Mouse (Mus musculus) forebrain, embryonic 12.5 days (tissue): ENCODE results near the gene Lgals2. TPM values are rescaled to one million over a fixed set of nuclear protein-coding genes. Genes with fewer than 3 reads are reported as not detected.
"Not testable (repeated sequence)": the region's sequence is repeated elsewhere in the genome, so short reads cannot be mapped to it uniquely, and the experiment has no call there.

Experiments
- ATAC-seq: fragments of 200-750 bp; cut with Nextera tagmentation; 2 replicates; pipeline ENCODE4 v1.8.0; 2017; ENCODE audit warnings: moderate TSS enrichment; ENCODE audit not compliant: low FRiP score
- H3K27ac ChIP-seq: fragments of 300-500 bp; sonication (generic); 2 replicates; pipeline ENCODE4 v1.5.1; 2016; ENCODE audit warnings: mild to moderate bottlenecking
- H3K27me3 ChIP-seq: fragments of 300-500 bp; sonication (generic); 2 replicates; pipeline ENCODE4 v1.6.1; 2016; ENCODE audit warnings: mild to moderate bottlenecking
- H3K36me3 ChIP-seq: fragments of 300-500 bp; sonication (generic); replicated peaks from 2 replicates; pipeline ENCODE4 v1.6.1; 2016; ENCODE audit warnings: mild to moderate bottlenecking
- H3K4me1 ChIP-seq: fragments of 300-500 bp; sonication (generic); 2 replicates; pipeline ENCODE4 v1.6.1; 2016
- H3K4me2 ChIP-seq: fragments of 300-500 bp; sonication (generic); 2 replicates; pipeline ENCODE4 v1.6.1; 2016; ENCODE audit warnings: mild to moderate bottlenecking, moderate library complexity
- H3K4me3 ChIP-seq: fragments of 300-500 bp; sonication (generic); replicated peaks from 2 replicates; pipeline ENCODE4 v1.5.1; 2016; ENCODE audit warnings: mild to moderate bottlenecking
- H3K9ac ChIP-seq: fragments of 300-500 bp; sonication (generic); 2 replicates; pipeline ENCODE4 v1.6.1; 2016; ENCODE audit warnings: mild to moderate bottlenecking
- H3K9me3 ChIP-seq: fragments of 300-500 bp; sonication (generic); 2 replicates; pipeline ENCODE4 v1.6.1; 2016
- WGBS: fragments of 180-500 bp; shearing (Covaris S2); methylation state at CpG from one replicate; pipeline ENCODE4 v1.1.7; 2016; 5-methylcytosine and 5-hydroxymethylcytosine counted together
- polyA plus RNA-seq: library from polyadenylated mRNA; unstranded; fragments of >200 nt; fragmentation: Nextera tagmentation; extraction: Ambion mirVana; gene quantifications from 2 replicates; pipeline ENCODE4 v1.2.1, GENCODE M21; 2016

The Lgals2 gene
- polyA plus RNA-seq, 1 experiment from 2014 or later: not detected

DNA sequence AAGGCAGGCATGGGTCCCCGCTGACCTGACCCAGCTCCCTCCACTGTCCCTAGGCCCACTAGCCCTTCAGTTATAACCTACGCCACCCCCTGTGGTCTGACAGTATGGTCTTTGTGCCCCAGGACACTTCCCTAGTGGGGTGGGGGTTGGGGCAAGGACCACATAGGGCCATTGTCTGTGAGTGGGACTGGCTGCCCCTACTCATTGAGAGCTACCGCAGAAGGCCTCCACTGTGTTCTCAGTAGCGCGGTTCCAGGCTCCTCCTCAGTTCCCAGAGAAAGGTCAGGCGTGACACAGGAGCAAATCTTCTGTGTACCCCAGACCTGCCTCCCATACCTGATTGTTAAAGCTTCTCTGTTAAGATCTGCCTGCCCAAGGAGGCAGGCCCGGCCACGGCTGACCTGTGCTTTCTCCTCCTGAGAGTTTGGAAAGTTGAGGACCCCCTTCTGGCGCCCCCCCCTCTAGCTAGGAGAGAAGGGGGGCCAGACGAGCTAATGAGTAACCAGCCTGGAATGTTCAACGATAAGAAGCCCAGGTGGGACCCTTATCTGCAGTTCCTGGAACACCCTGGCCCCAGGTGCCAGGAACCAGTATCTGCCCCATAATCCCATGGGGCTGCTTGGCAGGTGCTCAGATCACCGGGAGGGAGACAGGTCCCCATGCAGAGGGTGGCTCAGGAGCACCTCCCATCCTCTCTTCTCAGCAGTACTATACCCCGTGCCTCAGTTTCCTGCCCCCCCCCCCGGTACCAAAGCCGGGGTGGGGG lies 5.1 kb downstream of the Lgals2 start:
- H3K4me2 ChIP-seq: no peak overlapping the region
- ATAC-seq: no peak
- no peaks in the 10 kb centered on the region for H3K9me3 ChIP-seq
- H3K4me3 ChIP-seq: no peak overlapping the region
- no peak overlapping the region for H3K9ac ChIP-seq
- peaks cover 36% of the 10 kb centered on the region for H3K27me3 ChIP-seq
- no peaks in the 10 kb centered on the region for H3K36me3 ChIP-seq
- H3K4me1 ChIP-seq: peaks cover 6% of the 10 kb centered on the region; the same call in 1 of the 2 replicates
- 69% methylated on average over 15 of the region's 15 CpGs for whole genome bisulfite sequencing
- H3K27ac ChIP-seq: no peak overlapping the region

DNA sequence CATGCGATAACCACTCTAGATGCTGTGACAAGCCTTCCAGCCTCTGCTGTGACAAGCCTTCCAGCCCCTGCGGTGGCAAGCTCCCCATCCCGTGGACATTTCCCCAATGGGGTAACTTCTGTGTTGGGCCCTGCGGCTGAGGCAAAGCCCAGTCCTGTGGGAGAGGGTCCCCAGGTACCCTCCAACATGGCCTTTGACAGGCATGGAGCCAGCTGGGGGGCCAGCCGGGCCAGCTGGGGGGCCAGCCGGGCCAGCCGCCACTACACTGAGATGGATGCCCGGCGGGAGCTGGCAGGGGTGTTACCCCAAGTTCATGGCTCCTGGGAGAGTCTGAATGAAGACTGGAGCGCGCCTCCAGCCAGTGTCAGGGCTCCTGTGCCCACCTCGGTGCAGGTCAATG lies 5.8 kb downstream of the Lgals2 start:
- Histone ChIP-seq H3K27ac (no peak overlapping the region), H3K4me1 (peaks cover 8% of the 10 kb centered on the region; the same call in 1 of the 2 replicates), H3K4me2 (no peak overlapping the region), H3K27me3 (peaks cover 42% of the 10 kb centered on the region), H3K9ac (no peak overlapping the region), H3K36me3 (no peaks in the 10 kb centered on the region), H3K4me3 (no peak overlapping the region), H3K9me3 (no peaks in the 10 kb centered on the region)
- WGBS: 87% methylated on average over 12 of the region's 12 CpGs
- ATAC-seq: no peak

DNA sequence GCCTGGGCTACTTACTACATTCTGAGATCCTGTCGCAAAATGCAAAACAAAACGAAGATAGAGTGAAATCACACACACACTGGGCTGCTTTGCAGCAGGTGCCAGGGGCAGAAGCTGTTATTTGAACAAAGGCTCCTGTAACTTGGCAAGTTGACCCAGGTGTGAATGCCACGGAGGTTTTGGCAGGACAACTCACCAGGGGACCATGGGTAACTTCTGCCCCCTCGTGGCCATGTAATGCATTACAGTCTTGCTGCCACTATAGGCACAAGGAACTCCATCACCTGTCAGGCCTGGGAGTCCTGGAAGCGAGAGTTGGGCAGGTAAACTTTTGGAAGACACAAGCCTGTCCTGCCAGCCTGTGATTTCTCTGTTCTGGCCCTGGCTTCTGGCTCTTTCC lies 6.9 kb downstream of the Lgals2 start:
- H3K36me3 ChIP-seq: no peaks in the 10 kb centered on the region
- peaks cover 52% of the 10 kb centered on the region for H3K27me3 ChIP-seq
- no peak overlapping the region for H3K9ac ChIP-seq
- H3K27ac ChIP-seq: no peak overlapping the region
- H3K4me3 ChIP-seq: no peak overlapping the region
- H3K9me3 ChIP-seq: no peaks in the 10 kb centered on the region
- H3K4me1 ChIP-seq: peaks cover 10% of the 10 kb centered on the region; the same call in 1 of the 2 replicates
- no peak overlapping the region for H3K4me2 ChIP-seq
- WGBS: 30% methylated on average over 5 of the region's 5 CpGs
- no peak for ATAC-seq

DNA sequence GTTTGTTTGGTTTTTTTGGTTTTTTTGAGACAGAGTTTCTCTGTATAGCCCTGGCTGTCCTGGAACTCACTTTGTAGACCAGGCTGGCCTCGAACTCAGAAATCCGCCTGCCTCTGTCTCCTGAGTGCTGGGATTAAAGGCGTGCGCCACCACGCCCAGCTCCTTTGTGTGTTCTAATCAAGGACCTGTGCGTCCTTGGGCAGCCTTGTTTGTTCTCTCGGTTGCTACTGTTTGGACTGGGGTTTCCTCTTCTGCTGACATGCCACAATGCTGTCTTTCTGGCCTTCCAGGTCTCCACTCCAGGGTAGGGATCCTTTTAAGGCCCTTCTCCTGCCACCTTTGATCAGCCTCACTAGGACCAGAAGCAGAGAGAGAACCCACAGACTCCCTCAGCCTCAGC lies 8.5 kb downstream of the Lgals2 start:
- WGBS: 80% methylated on average over 7 of the region's 7 CpGs
- not testable (repeated sequence) for H3K27ac ChIP-seq, H3K9me3 ChIP-seq, H3K9ac ChIP-seq, ATAC-seq, H3K36me3 ChIP-seq, H3K4me2 ChIP-seq, H3K4me3 ChIP-seq
- Histone ChIP-seq H3K27me3 (peaks cover 65% of the 10 kb centered on the region), H3K4me1 (peaks cover 25% of the 10 kb centered on the region)

DNA sequence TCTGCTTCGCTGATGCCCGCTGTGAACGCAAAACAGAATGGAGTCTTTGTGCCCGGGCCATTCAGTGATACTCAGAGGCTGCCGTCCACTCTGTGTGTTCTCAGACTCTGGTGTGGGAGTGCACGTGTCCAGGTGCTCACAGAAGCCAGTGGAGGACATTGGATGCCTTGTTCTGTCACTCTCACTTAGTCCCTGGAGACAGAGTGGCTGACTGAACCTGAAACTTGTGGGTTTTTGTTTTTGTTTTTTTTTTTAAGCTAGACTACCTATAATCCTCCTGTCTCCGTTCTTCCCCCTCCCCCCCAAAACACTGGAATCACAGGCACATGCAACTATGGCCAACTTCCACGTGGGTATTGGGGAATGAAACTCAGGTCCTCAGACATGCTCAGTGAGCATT lies 9.0 kb downstream of the Lgals2 start:
- no peak overlapping the region for H3K9ac ChIP-seq
- H3K36me3 ChIP-seq: no peaks in the 10 kb centered on the region
- H3K4me2 ChIP-seq: no peak overlapping the region
- 71% methylated on average over 8 of the region's 8 CpGs for WGBS
- H3K27me3 ChIP-seq: peaks cover 69% of the 10 kb centered on the region
- ATAC-seq: no peak
- H3K4me1 ChIP-seq: peaks cover 22% of the 10 kb centered on the region
- no peak overlapping the region for H3K4me3 ChIP-seq
- H3K27ac ChIP-seq: no peak overlapping the region
- H3K9me3 ChIP-seq: no peaks in the 10 kb centered on the region

DNA sequence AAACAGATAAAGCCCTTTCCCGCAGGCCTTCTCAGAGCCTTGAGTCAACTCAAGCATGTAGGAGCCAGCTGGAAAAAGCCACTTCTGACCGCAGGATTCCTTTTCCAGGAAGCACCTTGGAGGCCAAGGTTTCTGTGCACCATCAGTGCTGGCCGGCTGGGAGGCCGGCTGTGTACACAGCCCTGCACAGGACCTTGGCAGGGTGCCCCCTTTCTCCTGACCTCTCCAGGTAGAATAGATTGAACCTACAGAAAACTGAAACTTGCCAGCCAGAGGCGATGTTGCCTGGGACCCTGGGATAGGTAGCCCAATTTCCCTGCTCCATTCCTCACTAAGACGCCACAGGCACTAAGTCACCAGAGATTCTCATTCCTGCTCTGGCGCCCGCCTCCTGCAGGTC lies 9.5 kb downstream of the Lgals2 start:
- Histone ChIP-seq H3K27ac (no peak overlapping the region), H3K36me3 (no peaks in the 10 kb centered on the region), H3K27me3 (peaks cover 69% of the 10 kb centered on the region), H3K4me1 (peaks cover 20% of the 10 kb centered on the region), H3K9me3 (no peaks in the 10 kb centered on the region), H3K4me3 (no peak overlapping the region), H3K4me2 (no peak overlapping the region), H3K9ac (no peak overlapping the region)
- no peak for ATAC-seq
- 92% methylated on average over 8 of the region's 8 CpGs for WGBS

DNA sequence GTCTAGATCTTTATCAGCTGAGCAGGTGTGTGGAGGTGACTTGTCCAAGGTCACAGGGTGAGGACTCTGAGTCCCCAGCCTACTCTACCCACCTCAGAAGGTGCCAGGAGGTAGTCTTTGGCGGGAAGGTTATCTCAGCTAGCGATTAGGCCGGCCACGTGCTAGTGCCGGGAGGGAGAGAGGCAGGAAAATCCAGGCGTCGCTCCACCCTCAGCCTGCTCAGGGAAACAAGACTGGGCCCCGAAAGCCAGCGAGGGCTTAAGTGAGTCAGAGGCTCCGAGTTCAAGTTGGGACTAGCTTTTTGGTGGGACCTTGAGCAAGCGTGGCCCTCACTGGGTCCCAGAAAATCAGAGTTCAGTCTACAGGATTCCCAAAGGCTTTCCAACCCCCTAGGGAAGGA lies 10.0 kb downstream of the Lgals2 start:
- no peak for ATAC-seq
- H3K27ac ChIP-seq: no peak overlapping the region
- no peak overlapping the region for H3K9ac ChIP-seq
- peaks cover 73% of the 10 kb centered on the region for H3K27me3 ChIP-seq
- no peaks in the 10 kb centered on the region for H3K36me3 ChIP-seq
- H3K9me3 ChIP-seq: no peaks in the 10 kb centered on the region
- H3K4me2 ChIP-seq: no peak overlapping the region
- no peak overlapping the region for H3K4me3 ChIP-seq
- WGBS: 75% methylated on average over 11 of the region's 11 CpGs
- peaks cover 21% of the 10 kb centered on the region for H3K4me1 ChIP-seq

DNA sequence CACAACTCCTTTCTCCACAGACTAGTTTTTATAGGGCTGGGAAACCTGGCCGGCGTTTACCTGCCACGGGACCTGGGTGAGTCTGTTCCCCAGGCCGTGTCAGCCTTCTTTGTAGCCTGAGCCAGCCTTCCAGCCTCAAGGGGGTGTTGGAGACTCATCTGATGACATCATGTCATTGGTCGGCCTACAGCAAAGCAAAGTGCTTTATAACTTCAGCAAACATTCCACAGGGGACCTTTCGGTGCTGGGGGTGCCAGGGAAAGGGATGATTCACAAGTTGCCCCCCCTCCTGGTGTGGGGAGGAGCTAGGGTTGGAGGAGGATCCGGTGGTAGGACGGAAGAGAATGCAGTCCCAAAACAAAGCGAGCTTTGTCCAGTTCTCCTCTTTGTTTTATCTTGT lies 10.5 kb downstream of the Lgals2 start:
- no peak overlapping the region for H3K9ac ChIP-seq
- no peaks in the 10 kb centered on the region for H3K9me3 ChIP-seq
- peaks cover 27% of the 10 kb centered on the region for H3K4me1 ChIP-seq
- no peak for ATAC-seq
- no peak overlapping the region; the same call in 1 of the 2 replicates for H3K4me2 ChIP-seq
- peaks cover 75% of the 10 kb centered on the region for H3K27me3 ChIP-seq
- WGBS: 49% methylated on average over 9 of the region's 9 CpGs
- H3K4me3 ChIP-seq: no peak overlapping the region
- H3K36me3 ChIP-seq: no peaks in the 10 kb centered on the region
- 0 out of 2 replicates have a peak overlapping the region, but pooled peaks have one; percentile 59 for H3K27ac ChIP-seq

DNA sequence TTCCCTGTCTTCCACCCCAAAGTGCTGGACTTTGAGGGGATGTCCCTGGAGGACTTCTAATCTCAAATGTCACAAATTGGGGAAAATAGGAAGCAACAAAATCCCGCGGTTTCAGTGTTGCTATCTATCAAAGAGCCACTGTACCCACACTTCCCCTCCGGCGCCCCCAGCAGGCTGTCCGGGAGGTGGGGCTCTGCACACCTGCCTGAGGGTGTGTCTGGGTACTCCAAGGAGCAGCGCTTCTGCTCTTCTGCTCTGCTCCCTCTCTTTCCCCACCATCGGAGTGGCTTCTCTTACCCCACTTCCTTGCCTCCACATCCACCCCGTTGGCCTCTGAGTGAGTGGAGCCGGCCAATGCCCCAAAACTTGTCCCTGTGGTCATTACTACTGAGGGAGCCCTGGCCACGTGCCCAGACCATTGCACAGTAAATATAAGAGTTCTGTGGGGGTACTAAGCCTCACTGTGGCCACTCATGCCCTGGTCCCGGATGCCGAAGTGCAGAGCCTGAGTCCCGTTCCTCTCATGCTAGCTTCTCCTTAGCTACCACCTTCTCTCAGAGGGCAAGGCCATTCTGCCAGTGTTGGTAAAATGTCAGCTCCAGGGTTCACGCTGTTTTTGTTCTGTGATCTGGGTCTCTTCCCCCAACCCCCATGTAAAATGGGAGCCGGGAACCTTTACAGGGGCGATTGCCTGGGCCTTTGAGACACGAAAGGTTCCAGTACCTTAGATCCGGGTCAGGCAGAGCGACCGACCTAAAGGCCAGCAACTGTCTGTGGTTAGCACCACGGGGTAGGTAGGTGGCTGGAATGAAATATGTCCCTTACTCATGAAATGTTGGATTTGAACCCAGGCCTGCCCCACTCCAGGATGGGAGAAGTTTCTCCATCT lies 11.5 kb downstream of the Lgals2 start:
- Histone ChIP-seq H3K9ac (no peak overlapping the region), H3K4me3 (peak overlapping the region; percentile 51), H3K9me3 (no peaks in the 10 kb centered on the region), H3K27me3 (peaks cover 77% of the 10 kb centered on the region), H3K36me3 (no peaks in the 10 kb centered on the region), H3K4me2 (peak overlapping the region; percentile 90; the same call in 1 of the 2 replicates), H3K4me1 (peaks cover 36% of the 10 kb centered on the region), H3K27ac (no peak overlapping the region)
- WGBS: 41% methylated on average over 21 of the region's 21 CpGs
- ATAC-seq: no peak

DNA sequence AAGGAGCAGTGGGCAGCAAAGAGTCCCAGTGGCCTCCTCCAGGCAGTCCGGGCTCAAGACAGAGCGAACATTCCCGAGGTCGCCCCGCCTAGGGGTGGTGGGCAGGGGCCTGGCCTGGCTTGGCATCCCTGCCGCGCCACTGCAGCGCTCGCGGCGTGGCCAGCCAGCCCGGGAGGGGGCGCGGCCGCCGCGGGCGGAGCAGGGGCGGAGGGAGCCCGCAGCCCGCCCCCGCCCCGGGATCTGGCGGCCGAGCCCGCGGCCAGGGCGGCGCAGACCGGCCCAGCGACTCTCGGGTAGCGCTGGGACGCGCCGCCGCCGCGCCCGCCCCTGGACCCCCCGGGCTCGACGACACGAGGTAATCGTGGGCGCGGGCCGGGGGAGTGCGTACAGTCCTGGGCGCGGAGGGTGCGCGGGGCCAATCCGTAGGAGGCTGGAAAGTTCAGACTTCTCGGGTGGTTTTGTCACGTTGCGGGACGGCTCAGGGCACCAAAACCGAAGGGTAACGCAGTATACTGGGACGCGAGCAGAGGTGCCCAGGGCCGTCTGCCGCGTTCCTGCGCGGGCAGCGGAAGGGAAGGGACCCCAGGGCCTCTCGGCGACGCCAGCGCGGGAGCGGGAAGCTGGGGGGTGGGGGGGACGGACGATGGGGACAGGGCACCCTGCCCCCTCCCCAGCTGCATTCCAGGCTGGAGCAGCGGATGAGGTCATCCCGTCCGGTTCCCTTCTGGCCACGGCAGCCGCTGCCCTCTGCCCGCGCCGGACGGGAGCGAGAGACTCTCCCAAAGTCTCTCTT lies 12.8 kb downstream of the Lgals2 start, which contains the start of gene Cdc42ep1:
Gene Cdc42ep1, plus strand, starts transcription at position 254 of the 793 bp plus-strand sequence.
- peak within 1 kb of the TSS; percentile 90 for H3K4me2 ChIP-seq
- 0 out of 2 replicates have a peak within 1 kb of the TSS, but pooled peaks have one; percentile 43 for H3K27ac ChIP-seq
- no peaks in the 10 kb centered on the region for H3K36me3 ChIP-seq
- peaks cover 77% of the 10 kb centered on the region for H3K27me3 ChIP-seq
- ATAC-seq: peak; percentile 76
- no peaks in the 10 kb centered on the region for H3K9me3 ChIP-seq
- H3K9ac ChIP-seq: peak within 1 kb of the TSS; percentile 62
- peaks cover 37% of the 10 kb centered on the region for H3K4me1 ChIP-seq
- peak within 1 kb of the TSS; percentile 51 for H3K4me3 ChIP-seq
- under 1% methylated on average over 78 of the region's 86 CpGs for WGBS

DNA sequence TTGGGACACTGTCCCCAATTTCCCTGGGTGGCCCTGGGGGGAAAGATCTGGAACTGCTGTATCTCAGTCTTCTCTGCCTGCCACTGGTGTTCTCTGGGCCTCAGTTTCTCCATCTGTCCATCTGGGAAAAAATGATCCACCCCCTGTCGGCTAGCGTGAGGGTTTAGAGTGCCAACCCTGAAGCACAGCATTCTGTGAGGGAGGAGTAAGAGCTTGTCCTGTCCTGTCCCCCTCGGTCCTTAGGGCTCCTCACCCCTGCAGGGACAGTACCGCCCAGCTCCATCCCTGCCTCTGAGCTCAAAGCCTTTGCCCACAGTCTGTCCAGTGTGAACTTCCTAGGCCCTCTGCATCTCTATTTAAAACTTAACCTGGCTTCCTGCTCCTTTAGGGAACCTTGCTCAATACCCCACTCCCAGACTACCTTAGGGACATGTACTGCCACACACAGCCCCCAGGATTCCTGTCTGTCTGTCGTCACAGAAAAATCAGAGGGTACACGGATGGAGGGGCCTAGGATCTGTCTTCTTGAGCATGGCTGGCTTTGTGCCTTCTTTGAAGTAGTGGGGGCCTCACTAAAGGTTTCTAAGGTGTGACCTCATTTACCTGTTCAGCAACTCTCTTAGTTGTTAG lies 14.1 kb downstream of the Lgals2 start:
- no peak overlapping the region for H3K4me2 ChIP-seq
- H3K9me3 ChIP-seq: no peaks in the 10 kb centered on the region
- 46% methylated on average over 6 of the region's 6 CpGs for WGBS
- no peak overlapping the region for H3K9ac ChIP-seq
- no peak overlapping the region for H3K4me3 ChIP-seq
- H3K27me3 ChIP-seq: peaks cover 72% of the 10 kb centered on the region
- ATAC-seq: no peak
- no peak overlapping the region for H3K27ac ChIP-seq
- peaks cover 37% of the 10 kb centered on the region for H3K4me1 ChIP-seq
- H3K36me3 ChIP-seq: no peaks in the 10 kb centered on the region
